Mouse (Mus musculus) adrenal gland, adult (tissue): Measurements from ENCODE around the gene Nynrin.

Source experiments
- DNase-seq, 2 experiments: peaks; one replicate each; pipeline ENCODE4 v3.0.0; 2022 to 2023; ENCODE audit warnings: low spot score in 1 of 2; ENCODE audit not compliant: inconsistent age in 2 of 2

The Nynrin gene

GRCm38 (mm10) chr14:55877469-55878315 is 23.9 kb downstream of the Nynrin start:
- DNase-seq = no peak

- DNase-seq = no peak
Observed at GRCm38 (mm10) chr14:55878316-55878940, 24.6 kb downstream of the Nynrin start.

GRCm38 (mm10) chr14:55879623-55880022 is 25.8 kb downstream of the Nynrin start:
- DNase-seq = peak; percentile 72 to 92

GRCm38 (mm10) chr14:55880982-55881381 is 27.2 kb downstream of the Nynrin start:
- no peak for DNase-seq

- no peak for DNase-seq
Observed at GRCm38 (mm10) chr14:55882171-55882641, 28.4 kb downstream of the Nynrin start.

- peak in 1 of 2 experiments; percentile 34 for DNase-seq
Observed at GRCm38 (mm10) chr14:55883149-55883661, 29.4 kb downstream of the Nynrin start.

- no peak for DNase-seq
Observed at GRCm38 (mm10) chr14:55883663-55884062, 29.9 kb downstream of the Nynrin start.

- peak; percentile 87 to 90 for DNase-seq
Observed at GRCm38 (mm10) chr14:55884166-55884565, 30.4 kb downstream of the Nynrin start, which contains the start of gene Cbln3. Gene Cbln3, minus strand, starts transcription at chr14:55884392.

GRCm38 (mm10) chr14:55884713-55885113 is 30.9 kb downstream of the Nynrin start, which contains the start of gene Khnyn:
Gene Khnyn, plus strand, starts transcription at chr14:55884947.
- DNase-seq = peak; percentile 96 to 97

GRCm38 (mm10) chr14:55885114-55885790 is 31.4 kb downstream of the Nynrin start:
- peak; percentile 44 to 82 for DNase-seq

- peak in 1 of 2 experiments; percentile 53 for DNase-seq
Observed at GRCm38 (mm10) chr14:55885791-55886271, 32.0 kb downstream of the Nynrin start.

GRCm38 (mm10) chr14:55886571-55887382 is 33.0 kb downstream of the Nynrin start:
- DNase-seq = peak in 1 of 2 experiments; percentile 42

- DNase-seq = peak; percentile 18 to 60
Observed at GRCm38 (mm10) chr14:55897671-55898070, 43.9 kb downstream of the Nynrin start.

GRCm38 (mm10) chr14:55898947-55899346 is 45.1 kb downstream of the Nynrin start:
- DNase-seq = peak in 1 of 2 experiments; percentile 49

- DNase-seq = peak; percentile 89 to 94
Observed at GRCm38 (mm10) chr14:55899701-55900413, 46.0 kb downstream of the Nynrin start, which contains the start of gene Sdr39u1. Gene Sdr39u1, minus strand, starts transcription at chr14:55900293.

GRCm38 (mm10) chr14:55900414-55900755 is 46.6 kb downstream of the Nynrin start:
- no peak for DNase-seq

GRCm38 (mm10) chr14:55905518-55905917 is 51.7 kb downstream of the Nynrin start:
- peak in 1 of 2 experiments; percentile 38 for DNase-seq

- no peak for DNase-seq
Observed at GRCm38 (mm10) chr14:55913406-55913805, 59.6 kb downstream of the Nynrin start.
